Mouse (Mus musculus) hematopoietic stem cell, adult 5-6 weeks (primary cell): Measurements from ENCODE around the gene Necap1. TPM values are rescaled to one million over a fixed set of nuclear protein-coding genes. Genes with fewer than 3 reads are reported as not detected.

Experiments
- ATAC-seq, 2 experiments: fragments of 125-278 bp in 1 of 2; replicated peaks in 1 of 2; 2 replicates each; pipeline ENCODE4 v1.8.0; 2016 to 2017; ENCODE audit warnings: inconsistent platforms in 2 of 2, mild to moderate bottlenecking in 2 of 2, moderate number of reproducible peaks in 2 of 2, low read depth in 1 of 2, moderate TSS enrichment in 1 of 2; ENCODE audit not compliant: low FRiP score in 2 of 2, poor library complexity in 2 of 2, severe bottlenecking in 2 of 2, insufficient read depth in 1 of 2, low TSS enrichment in 1 of 2
- total RNA-seq: library from RNA; stranded (forward); fragments of 172-1452, 232-1000 nt; gene quantifications from 2 replicates; pipeline ENCODE4 v1.2.3, GENCODE M21; 2017

The Necap1 gene
- total RNA-seq, 1 experiment from 2014 or later = 16.7 TPM

GRCm38 (mm10) chr6:122879141-122879735 is 5.0 kb downstream of the Necap1 start:
- ATAC-seq = no peak

DNA sequence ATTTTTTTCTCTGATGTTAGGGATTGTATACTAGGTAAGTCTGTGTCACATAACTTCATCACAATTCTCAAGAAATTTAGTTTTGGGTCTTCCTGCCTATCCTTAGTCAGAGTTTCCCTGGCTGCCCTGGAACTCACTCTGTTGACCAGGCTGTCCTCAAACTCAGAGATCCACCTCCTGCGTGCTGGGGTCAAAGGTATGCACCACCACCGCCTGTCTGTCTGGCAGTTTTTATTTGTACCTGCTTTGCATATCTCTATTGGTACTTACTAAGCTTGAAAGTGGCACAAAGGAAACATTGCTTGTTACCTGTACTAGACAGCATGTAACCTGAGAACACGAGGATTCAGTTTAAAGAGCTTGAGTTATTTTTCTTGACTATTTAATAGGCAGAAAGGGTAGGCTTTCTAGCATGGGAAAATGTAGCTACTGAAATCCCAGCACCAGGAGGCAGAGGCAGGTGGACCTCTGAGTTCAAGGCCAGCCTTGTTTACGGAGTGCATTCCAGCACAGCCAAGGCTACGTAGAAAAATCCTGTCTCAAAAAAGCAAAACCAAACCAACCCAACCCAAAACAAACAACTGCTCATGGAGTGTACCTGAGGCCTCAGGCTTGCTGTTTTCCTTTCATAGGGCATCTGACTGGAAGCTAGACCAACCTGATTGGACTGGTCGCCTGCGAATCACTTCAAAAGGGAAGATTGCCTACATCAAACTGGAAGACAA is 5.7 kb downstream of the Necap1 start:
- no peak for ATAC-seq

DNA sequence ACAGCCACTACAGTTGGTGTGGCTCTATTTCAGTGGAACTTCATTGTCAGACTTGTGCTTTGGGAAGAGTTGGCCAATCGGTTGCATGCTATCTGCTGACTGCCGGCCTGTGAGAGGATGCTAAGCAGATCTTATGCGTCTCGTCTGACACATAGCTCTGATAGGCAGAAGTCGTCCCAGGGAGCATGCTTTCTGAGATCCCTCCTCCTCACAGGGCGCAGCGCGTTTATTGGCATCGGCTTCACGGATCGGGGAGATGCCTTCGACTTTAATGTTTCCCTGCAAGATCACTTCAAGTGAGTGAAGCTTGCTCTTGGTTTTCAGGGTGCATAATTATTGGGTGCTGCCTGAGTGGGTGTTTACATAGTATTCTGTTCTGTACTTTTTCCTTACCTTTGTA is 7.0 kb downstream of the Necap1 start:
- ATAC-seq = no peak

DNA sequence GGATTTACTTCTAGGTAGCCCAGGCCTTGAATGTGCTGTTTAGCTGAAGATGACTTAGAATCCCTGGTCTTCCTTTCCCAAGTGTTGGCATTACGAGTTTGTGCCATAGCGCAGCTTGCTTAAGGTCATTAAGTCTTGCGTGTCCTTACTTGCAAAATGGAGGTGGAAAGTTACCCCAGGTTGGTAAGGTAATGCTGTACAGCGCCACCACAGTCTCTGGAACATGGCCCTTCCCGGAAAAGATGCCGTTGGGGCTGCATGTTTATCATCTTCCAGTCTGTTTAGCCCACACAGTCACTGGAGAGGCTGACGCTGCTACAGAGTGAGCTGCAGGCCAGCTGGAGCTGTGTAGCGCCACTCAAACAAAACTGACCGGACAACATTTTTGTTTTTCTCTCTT is 9.3 kb downstream of the Necap1 start:
- ATAC-seq = no peak

- 0 out of 4 replicates have a peak, but pooled peaks of 1 of the 2 experiments have one; percentile 17 for ATAC-seq
Observed at GRCm38 (mm10) chr6:122889599-122889998, 15.3 kb downstream of the Necap1 start.

DNA sequence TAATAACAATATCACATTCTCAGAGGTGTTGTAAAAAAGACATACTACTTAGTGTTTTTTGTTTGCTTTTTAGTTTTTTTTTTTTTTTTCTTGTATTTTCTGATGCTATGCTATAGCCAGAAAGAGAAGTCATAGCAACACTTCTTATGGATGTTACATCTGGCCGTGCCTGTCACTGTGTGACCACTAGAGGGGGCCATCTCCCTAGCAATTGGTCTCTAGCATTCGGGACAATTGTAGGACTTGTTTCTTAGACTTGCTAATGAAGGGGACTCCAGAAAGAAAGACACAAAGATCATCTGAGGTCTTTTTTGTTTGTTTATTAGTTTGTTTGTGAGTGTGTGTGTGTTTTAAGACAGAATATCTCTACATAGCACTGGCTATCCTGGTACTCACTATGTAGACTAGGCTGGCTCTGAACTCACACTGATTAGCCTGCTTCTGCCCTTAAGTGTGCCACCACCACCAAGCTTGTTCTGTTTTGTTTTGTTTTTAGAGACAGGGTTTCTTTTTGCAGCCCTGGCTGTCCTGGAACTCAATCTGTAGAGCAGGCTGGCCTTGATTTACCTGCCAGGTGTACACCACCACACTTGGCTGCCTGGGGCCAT is 18.3 kb downstream of the Necap1 start:
- ATAC-seq = peak; percentile 88 to 94; a peak in 3 of 4 replicates

- ATAC-seq = no peak
Observed at GRCm38 (mm10) chr6:122919922-122920321, 45.6 kb downstream of the Necap1 start.

GRCm38 (mm10) chr6:122921451-122921850 is 47.2 kb downstream of the Necap1 start, which contains the start of gene Clec4a1:
Gene Clec4a1, plus strand, starts transcription at chr6:122921848.
- ATAC-seq = peak; percentile 92 to 97

DNA sequence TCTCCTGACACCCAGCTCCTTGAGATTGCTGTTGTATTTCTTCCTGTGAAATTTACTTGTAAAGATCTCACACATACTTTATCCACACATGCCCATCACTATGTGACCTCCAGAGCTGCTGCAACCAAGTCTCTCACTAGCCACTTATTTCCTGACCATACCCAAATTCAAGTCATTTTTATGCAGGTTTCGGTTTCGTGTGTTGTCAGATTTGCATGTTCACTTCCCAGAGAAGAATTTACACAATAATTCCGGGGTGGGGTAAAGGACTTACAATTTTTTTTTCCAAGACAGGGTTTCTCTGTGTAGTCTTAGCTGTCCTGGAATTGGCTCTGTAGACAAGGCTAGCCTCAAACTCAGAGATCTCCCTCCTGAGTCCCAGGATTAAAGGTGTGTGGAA is 60.6 kb downstream of the Necap1 start:
- ATAC-seq = peak; percentile 17 to 36; a peak in 1 of 4 replicates

Other genes starting within 250 kb of the Necap1 start
- not detected in 2 replicates for gene Dppa3, start 248.1 kb upstream of the Necap1 start, total RNA-seq
- gene Nanog, start 167.0 kb upstream of the Necap1 start, total RNA-seq = not detected in 2 replicates
- 64.6 and 82.1 TPM in 2 replicates for gene Slc2a3, start 72.8 kb upstream of the Necap1 start, total RNA-seq
- 8.9 and 9.7 TPM in 2 replicates for gene Foxj2, start 54.6 kb upstream of the Necap1 start, total RNA-seq
- 0.19 and 0.55 TPM in 2 replicates for gene C3ar1, start 18.3 kb upstream of the Necap1 start, total RNA-seq
- gene Clec4a1, start 47.4 kb downstream of the Necap1 start, total RNA-seq = 0.50 and 3.9 TPM in 2 replicates
- 3.7 and 6.4 TPM in 2 replicates for gene Clec4a3, start 78.0 kb downstream of the Necap1 start, total RNA-seq
- not detected in 2 replicates for gene Clec4a4, start 115.9 kb downstream of the Necap1 start, total RNA-seq
- gene Clec4b1, start 175.5 kb downstream of the Necap1 start, total RNA-seq = 1.0 TPM in 1 of 2 replicates, not detected in the other
- gene Clec4a2, start 232.0 kb downstream of the Necap1 start, total RNA-seq = 10.4 and 27.1 TPM in 2 replicates